Mouse (Mus musculus): Measurements from ENCODE around the gene Ccdc172.

DNA sequence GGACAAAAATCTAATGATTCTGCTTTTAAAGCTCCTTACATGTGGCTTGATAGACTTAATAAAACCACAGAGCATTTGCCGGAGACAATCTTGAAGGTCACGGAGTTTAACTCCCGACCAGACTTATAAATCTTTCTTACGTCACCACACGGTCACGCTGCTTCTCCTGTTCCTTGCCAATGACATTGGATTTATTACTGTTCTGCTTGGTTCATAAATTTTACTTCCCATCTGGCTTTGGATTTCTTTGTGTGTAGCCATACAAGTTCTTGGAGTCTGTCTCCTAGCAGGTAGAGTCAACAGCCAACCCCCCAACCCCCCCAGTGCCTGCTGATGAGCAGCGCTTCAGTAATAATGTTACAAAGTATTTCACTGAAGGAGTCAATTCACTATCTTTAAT is 70.2 kb downstream of the Ccdc172 start:
- TF ChIP-seq CTCF (IDR thresholded peaks at IDR 0.05; ENCODE audit: low read depth) (no peak), EP300 (IDR thresholded peaks at IDR 0.05; ENCODE audit: low read depth) (no peak)

Measured in liver, embryonic 14.5 days (tissue).